Mouse (Mus musculus) CH12F3 (cell line): Measurements from ENCODE around the gene Sf3b2.

Source experiments
- in situ Hi-C: fragments of 300-500 bp; cut with MboI; formaldehyde crosslinking; loops from 2 replicates; pipeline ENCODE4 v1.14.3; 2020; ENCODE audit warnings: low sequenced_read_pairs

Sf3b2 gene

DNA sequence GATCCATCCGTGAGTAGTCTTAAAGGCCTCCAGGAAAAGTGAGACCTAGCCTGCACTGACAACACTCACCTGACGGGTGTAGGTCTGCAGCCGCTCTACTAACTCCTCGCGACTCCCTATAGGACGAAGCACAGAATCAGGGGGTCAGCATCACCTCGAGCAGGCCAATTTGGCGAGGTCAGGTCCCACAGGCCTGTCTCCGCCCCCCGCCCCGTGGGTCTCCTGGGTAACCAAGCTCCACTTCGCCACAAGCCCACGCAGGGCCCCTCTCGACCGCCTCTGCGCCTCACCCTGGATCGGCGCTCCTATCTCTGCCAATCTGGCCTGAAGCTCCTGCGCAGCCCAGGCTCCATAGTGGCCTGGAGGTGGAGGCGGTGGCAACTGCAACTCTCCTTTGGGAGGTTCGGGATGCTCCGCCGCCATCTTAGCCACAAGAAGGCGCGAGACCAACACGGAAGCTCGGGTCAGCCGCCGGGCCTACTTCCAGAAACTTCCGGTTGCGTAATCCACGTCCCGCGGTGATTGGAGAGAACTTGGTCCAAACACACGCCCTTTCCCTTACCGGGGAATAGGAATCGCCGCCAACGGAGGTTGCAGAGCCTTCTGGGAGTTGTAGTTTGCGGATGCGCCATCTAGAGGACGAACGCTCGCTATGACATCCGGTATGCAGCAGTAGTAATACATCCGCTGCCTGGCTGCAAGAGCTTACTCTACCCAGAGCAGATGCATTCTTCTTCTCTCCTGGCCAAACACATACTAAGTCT lies at the start of gene Sf3b2:
Gene Sf3b2, minus strand, starts transcription at position 484 of the 764 bp plus-strand sequence.
- in situ Hi-C loops = no loop called here

DNA sequence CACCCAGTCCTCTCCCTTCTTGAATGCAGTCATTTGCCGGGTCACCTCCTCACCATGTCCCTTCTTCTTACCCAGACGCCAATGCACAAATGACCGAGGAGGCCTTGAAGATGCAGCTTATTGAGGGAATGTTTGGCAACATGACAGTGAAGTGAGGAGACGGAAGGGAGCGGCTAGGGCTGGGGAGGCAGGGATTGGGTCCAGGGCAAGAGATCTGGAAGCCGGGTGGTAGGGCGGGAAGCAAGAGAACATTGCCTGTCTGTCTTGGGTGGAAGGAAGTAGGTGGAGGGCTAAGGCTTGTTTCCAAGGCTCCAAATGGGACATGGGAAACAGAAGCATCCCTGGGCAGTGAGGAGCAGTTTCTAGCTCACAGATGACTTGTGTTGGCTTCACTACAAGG lies 46.1 kb upstream of the Sf3b2 start:
- in situ Hi-C loops = no loop called here

DNA sequence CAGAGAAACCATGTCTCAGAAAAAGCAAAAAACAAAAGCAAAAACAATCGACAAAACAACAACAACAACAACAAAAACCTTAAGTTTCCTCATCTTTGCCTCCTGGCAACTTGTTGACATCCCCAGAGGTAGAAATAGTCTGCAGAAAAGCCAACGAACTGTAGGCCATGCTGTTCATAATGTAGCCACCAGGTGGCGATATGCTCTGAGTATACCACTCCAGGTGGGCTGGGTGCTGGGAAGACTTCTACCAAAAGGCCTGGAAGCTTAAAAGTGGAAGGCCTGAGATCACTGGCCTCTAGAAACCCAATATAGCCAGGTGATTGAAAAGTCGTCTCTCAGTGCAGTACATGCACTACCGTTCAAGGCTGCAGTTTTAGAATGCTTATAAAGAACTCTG lies 42.7 kb upstream of the Sf3b2 start:
- in situ Hi-C loops = no loop called here

- in situ Hi-C loops = no loop called here
These were observed 40.2 kb upstream of the Sf3b2 start, which contains the start of gene Catsper1 for GRCm38 (mm10) chr19:5335441-5335840. Gene Catsper1, plus strand, starts transcription at chr19:5335741.

DNA sequence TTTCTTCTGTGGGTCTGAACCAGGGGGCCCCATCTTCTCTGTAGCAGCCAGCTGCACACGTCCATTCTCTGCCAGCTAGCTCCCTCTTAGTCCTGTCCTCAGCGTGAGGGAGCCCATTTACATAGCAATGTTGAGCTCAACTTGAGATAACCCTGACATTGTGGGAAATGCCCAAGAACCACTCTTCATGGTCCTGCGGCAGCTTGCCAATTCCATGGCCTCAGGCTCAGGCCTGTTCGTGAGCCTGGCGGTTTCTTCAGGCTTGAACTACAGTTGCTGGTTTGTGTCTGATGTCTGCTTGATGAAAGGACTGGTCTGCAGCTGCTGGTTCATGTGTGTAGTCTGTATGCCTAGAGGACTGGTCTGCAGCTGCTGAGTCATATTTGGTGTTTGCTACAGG lies 39.5 kb upstream of the Sf3b2 start:
- in situ Hi-C loops = no loop called here

GRCm38 (mm10) chr19:5327970-5328369 lies 32.7 kb upstream of the Sf3b2 start:
- in situ Hi-C loops = no loop called here

DNA sequence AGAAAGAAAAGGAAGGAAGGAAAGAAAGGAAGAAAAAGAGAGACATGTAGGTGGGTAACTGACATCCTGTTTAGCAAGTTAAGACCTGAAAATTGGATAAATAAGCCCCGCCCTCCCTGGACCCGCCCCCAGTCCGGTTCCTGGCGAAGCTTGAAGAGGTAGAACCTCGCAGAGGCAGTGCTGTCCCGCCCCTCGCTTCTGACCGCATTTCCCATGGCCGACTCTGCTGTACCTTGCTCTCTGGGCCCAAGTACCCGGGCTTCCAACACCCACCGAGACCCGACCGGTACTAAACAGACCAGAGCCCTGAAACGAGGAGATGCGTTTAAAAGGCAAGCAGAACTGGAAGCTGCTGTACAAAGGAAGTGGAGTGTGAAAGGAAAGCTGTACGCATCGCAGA lies 28.5 kb upstream of the Sf3b2 start:
- in situ Hi-C loops = no loop called here

DNA sequence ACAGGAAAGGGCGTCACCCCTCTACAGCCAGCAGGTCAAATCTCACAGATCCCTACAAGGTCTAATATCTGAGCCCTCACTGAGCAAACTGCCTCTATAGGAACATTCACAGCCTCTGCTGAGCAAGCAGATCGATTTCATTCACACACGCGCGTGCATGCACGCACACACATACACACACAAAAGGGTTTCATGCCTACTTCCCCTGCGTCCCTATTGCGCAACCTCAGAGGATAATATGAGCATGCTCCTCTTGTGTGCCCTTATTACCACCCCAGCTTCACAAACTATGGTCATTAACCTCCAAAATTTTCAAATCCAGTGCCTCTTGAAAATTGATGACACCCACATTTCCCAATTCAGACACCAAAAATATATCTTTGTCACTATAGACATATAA lies 17.9 kb upstream of the Sf3b2 start:
- in situ Hi-C loops = no loop called here

GRCm38 (mm10) chr19:5309025-5309424 lies 13.8 kb upstream of the Sf3b2 start:
- in situ Hi-C loops = no loop called here

- in situ Hi-C loops = no loop called here
These were observed 11.9 kb upstream of the Sf3b2 start for GRCm38 (mm10) chr19:5306968-5307734.

DNA sequence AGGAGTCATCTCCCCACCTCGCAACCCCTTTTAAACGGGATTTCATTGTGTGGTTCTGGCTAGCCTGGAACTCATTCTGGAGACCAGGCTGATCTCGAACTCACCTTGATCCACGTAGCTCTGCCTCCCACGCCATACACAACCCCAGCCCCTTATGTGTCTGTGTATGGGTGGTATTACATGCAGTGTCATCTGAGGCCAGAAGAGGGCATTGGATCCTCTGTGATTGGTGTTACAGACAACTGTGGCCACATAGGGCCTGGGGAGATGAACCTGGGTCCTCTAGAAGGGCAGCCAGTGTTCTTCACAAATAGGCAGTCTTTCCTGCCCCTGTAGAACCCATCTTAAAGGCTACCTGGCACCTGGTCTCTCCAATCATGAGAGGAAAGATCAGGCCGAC lies 11.0 kb upstream of the Sf3b2 start:
- in situ Hi-C loops = no loop called here

- in situ Hi-C loops = no loop called here
These were observed 7.2 kb upstream of the Sf3b2 start for GRCm38 (mm10) chr19:5302455-5302854.

GRCm38 (mm10) chr19:5300588-5300987 lies 5.3 kb upstream of the Sf3b2 start:
- in situ Hi-C loops = no loop called here

DNA sequence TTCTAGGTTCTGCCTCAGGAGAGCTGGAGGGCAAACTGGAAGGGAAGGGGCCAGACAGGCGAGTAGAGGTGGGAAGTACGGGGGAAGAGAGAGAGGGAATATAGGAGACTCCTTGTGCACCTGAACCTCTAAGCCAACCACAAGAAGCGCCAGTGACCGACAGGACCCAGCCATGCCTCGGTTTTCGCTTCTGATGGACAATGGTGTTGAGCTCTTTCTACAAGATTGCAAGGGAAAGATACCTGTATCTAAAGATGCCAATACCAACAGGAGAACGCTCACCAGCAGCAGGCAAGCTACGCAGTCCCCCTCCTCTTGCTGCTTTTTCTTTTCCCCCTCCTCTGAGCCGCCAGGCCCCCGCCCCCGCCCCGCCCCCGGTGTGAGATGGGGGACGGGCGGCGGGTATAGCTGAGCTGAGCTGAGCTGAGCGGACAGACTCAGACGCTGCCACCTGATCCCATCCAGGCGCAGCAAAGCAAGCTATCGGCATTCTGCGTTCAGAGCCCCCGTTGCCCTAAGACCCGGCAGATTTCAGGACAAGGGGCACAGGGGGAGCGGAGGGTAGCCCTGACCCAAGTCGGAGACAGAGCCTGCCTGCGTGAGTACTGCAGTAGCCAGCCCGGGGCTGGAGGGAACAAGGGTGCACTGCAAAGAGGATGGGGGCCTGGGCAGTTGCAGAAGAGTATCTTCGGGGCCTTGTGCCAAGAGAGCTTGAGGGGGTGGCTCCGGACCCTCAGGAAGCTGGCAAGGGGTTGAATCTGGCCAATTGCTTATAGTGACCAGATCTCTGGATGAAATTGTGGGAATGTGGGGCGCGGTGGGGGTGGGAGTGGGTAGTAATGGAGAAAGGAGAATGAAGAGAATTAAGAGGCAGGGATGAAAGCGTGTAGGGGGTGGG lies 2.9 kb upstream of the Sf3b2 start, which contains the start of gene Gal3st3:
Gene Gal3st3, plus strand, starts transcription at position 429 of the 898 bp plus-strand sequence.
- in situ Hi-C loops = no loop called here

GRCm38 (mm10) chr19:5296630-5297029 lies 1.4 kb upstream of the Sf3b2 start:
- in situ Hi-C loops = no loop called here

- in situ Hi-C loops = no loop called here
These were observed 451 bp upstream of the Sf3b2 start for GRCm38 (mm10) chr19:5295736-5296075.

GRCm38 (mm10) chr19:5278381-5278780 lies 16.9 kb downstream of the Sf3b2 start:
- in situ Hi-C loops = no loop called here

DNA sequence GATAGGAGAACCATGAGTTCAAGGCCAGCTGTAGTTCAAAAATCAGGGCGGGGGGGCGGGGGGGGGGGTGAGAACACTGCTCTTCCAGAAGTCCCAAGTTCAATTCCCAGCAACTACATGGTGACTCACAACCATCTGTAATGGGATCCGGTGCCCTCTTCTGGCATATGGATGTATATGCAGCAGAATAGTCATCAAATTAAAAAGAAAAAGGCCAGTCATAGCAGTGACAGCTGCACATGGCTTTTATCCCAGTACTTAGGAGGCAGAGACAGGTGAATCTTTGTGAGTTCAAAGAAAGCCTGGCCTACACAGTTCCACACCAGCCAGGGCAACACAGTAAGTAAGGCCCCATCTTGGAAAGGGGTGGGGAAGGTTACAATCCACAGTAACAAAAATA lies 18.1 kb downstream of the Sf3b2 start:
- in situ Hi-C loops = no loop called here

DNA sequence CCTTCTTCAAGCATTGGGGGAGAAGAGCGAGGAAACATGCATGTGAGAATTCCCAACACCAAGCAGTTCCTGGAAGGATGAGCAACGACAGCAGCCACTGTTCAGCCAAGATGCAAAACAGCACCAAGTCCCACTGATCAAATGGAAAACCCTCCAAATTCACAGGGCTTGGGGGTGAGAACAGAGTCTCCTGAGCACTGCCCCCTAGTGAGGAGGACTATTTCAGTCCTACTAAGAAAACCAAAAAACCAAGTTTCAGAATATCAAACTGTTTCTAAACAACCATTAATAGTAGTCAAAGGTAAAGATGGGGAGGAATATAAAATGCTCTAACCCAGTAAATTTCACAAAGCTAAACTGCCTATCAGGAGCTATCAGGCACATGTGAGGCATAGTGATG lies 18.7 kb downstream of the Sf3b2 start:
- in situ Hi-C loops = no loop called here

GRCm38 (mm10) chr19:5275736-5276135 lies 19.5 kb downstream of the Sf3b2 start:
- in situ Hi-C loops = no loop called here

DNA sequence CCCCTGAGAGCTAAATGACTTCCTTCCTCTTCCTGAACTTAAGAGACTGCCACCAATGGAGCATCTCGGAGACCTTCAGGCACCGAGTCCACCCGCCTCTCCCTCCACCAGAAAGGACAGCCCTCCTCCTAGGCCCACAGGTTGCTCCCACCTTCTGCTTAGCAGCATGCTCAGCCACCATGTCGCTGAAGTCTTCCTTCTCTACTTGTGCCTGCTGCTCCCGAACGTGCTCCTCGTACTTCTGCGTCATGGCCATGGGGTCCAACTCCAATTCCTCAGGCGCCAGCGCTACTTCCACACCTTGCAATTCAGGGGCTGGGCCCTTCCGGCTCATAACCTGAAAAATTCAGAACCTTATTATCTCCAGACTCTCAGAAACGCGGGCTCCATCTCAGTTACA lies 20.6 kb downstream of the Sf3b2 start:
- in situ Hi-C loops = no loop called here
